Mouse (Mus musculus) intestine, embryonic 14.5 days (tissue): ENCODE data around the gene Eif2d. TPM values are rescaled to one million over a fixed set of nuclear protein-coding genes. Genes with fewer than 3 reads are reported as not detected.

Source experiments
- ATAC-seq: fragments of 200-750 bp; cut with Nextera tagmentation; replicated peaks from 2 replicates; pipeline ENCODE4 v1.8.0; 2017; ENCODE audit warnings: low read depth, moderate number of reproducible peaks, moderate TSS enrichment, moderate library complexity; ENCODE audit not compliant: low FRiP score, low TSS enrichment
- DNase-seq: peaks from one replicate; pipeline ENCODE4 v3.0.0-alpha.2; 2018; ENCODE audit warnings: low spot score
- H3K27ac ChIP-seq: fragments of 300-500 bp; sonication (generic); 2 replicates; pipeline ENCODE4 v1.5.1; 2014; ENCODE audit warnings: low read depth, mild to moderate bottlenecking, control low read depth
- H3K27me3 ChIP-seq: fragments of 300-500 bp; sonication (generic); replicated peaks from 2 replicates; pipeline ENCODE4 v1.6.1; 2014; ENCODE audit warnings: low read length, control low read depth; ENCODE audit not compliant: control insufficient read depth, insufficient read depth
- H3K36me3 ChIP-seq: fragments of 300-500 bp; sonication (generic); 2 replicates; pipeline ENCODE4 v1.6.1; 2014; ENCODE audit warnings: low read length, control low read depth; ENCODE audit not compliant: control insufficient read depth, insufficient read depth
- H3K4me1 ChIP-seq: fragments of 300-500 bp; sonication (generic); replicated peaks from 2 replicates; pipeline ENCODE4 v1.6.1; 2014; ENCODE audit warnings: low read length, control low read depth, mixed read lengths; ENCODE audit not compliant: control insufficient read depth, insufficient read depth
- H3K4me2 ChIP-seq: fragments of 300-500 bp; sonication (generic); 2 replicates; pipeline ENCODE4 v1.6.1; 2014; ENCODE audit warnings: low read length
- H3K4me3 ChIP-seq: fragments of 300-500 bp; sonication (generic); 2 replicates; pipeline ENCODE4 v1.5.1; 2014; ENCODE audit warnings: low read depth, low read length, control low read depth, mixed read lengths
- H3K9ac ChIP-seq: fragments of 300-500 bp; sonication (generic); 2 replicates; pipeline ENCODE4 v1.6.1; 2014; ENCODE audit warnings: mild to moderate bottlenecking, low read length
- H3K9me3 ChIP-seq: fragments of 300-500 bp; sonication (generic); 2 replicates; pipeline ENCODE4 v1.6.1; 2016; ENCODE audit warnings: low read length, control low read depth; ENCODE audit not compliant: control insufficient read depth
- WGBS: fragments of 180-500 bp; shearing (Covaris S2); extraction: QIAGEN DNeasy Blood & Tissue Kit; methylation state at CpG from one replicate; pipeline ENCODE4 v1.1.7; 2014; 5-methylcytosine and 5-hydroxymethylcytosine counted together
- polyA plus RNA-seq: library from polyadenylated mRNA; unstranded; fragments of >200 nt; fragmentation: Nextera tagmentation; extraction: Ambion mirVana; gene quantifications from 2 replicates; pipeline ENCODE4 v1.2.1, GENCODE M21; 2014

The Eif2d gene
- polyA plus RNA-seq, 1 experiment from 2014 or later = 62.8 TPM

DNA sequence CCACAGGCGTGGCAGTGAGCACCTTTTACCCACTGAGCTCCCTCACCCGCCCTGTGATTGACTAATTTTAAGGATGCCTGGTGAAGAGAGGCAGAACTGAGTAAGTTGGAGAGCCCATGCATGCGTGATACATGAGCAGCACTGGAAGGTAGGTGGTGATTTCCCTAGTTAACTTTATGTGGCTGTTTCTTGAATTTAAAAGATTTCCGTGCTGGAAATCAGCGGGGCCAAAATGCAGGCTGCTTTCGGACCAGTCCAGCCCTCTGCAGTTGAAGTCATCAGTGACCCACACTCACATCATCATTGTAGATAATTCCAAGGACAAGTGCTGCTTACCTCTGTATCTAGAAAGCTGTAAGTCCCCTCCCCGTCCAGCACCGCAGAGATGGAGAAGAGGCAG, 22.8 kb downstream of the Eif2d start:
- H3K9ac ChIP-seq = no peak overlapping the region
- no peaks in the 10 kb centered on the region for H3K9me3 ChIP-seq
- 94% methylated on average over 8 of the region's 8 CpGs for WGBS
- DNase-seq = no peak
- H3K36me3 ChIP-seq = peaks cover 87% of the 10 kb centered on the region
- H3K27ac ChIP-seq = no peak overlapping the region
- H3K4me1 ChIP-seq = no peaks in the 10 kb centered on the region
- no peak overlapping the region for H3K4me2 ChIP-seq
- no peak overlapping the region for H3K4me3 ChIP-seq
- H3K27me3 ChIP-seq = no peaks in the 10 kb centered on the region
- ATAC-seq = no peak

DNA sequence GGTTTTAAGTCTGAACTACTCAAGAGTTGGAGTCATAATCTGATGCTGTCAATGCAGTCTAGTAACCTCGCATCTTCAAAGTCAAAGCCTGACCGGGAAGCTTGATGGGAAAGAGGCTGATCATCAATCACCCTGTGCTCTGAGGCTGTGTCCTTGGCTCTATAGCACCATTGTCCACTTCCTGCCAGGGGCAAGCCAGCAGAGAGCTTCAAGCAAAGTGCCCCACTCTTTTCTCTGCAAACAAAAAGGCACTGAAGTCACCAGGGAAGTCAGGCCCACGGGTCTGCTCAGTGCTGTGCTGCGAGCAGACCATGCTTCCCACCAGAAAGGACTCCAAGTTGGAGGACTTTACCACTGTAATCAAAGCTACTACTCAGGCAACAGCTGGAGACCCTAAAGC, 24.3 kb downstream of the Eif2d start:
- H3K9me3 ChIP-seq = no peaks in the 10 kb centered on the region
- H3K4me1 ChIP-seq = no peaks in the 10 kb centered on the region
- no peak overlapping the region for H3K9ac ChIP-seq
- peaks cover 73% of the 10 kb centered on the region for H3K36me3 ChIP-seq
- ATAC-seq (no peak), DNase-seq (no peak)
- no peaks in the 10 kb centered on the region for H3K27me3 ChIP-seq
- no peak overlapping the region for H3K4me2 ChIP-seq
- H3K27ac ChIP-seq = no peak overlapping the region
- no peak overlapping the region for H3K4me3 ChIP-seq
- WGBS = 77% methylated on average over 4 of the region's 4 CpGs

DNA sequence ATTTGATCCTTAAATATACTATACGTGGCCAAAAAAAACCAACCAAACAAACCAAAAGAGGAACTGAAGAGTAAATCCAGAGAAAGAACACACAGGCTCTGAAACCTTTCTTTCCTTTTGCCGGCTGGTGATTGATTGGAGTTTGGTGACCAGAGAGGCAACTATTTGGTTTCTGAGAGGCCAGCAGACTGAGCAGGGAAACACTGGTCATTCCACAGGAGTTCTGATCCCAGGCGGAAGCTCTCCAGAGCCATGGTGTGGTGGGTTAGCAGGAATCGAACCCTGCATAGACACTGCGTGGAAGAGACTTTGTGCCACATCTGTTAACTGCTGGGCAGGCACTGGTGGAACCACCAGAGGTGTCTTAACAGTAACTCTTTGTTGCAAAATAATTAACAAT, 25.1 kb downstream of the Eif2d start:
- 77% methylated on average over 5 of the region's 5 CpGs for WGBS

DNA sequence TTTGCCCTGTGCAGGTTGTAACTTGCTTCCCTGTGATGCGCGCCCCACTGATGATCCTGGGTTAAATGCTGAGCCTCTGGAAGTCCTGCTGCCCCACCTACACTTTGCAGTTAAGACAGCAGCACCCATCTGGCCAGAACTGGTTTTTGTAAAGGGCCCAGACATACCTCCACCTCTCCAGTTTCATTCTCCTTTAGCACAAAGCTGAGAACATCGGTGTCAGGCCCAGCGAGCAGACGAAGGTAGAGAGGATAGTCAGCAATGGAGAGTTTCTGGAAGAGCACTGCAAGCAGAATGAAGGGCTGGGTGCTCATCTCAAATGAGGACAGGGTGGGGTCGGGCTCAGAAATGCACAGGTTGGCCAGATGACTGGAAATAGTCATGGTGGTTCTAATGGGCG, 27.4 kb downstream of the Eif2d start:
- DNase-seq (no peak), ATAC-seq (no peak)
- no peak overlapping the region for H3K27ac ChIP-seq
- H3K36me3 ChIP-seq = peaks cover 45% of the 10 kb centered on the region
- H3K4me3 ChIP-seq = no peak overlapping the region
- no peaks in the 10 kb centered on the region for H3K4me1 ChIP-seq
- 92% methylated on average over 7 of the region's 7 CpGs for WGBS
- no peak overlapping the region for H3K9ac ChIP-seq
- H3K9me3 ChIP-seq = no peaks in the 10 kb centered on the region
- H3K27me3 ChIP-seq = no peaks in the 10 kb centered on the region
- H3K4me2 ChIP-seq = no peak overlapping the region

More for the DNA sequence above, 25.1 kb downstream of the Eif2d start:
- H3K36me3 ChIP-seq = peaks cover 65% of the 10 kb centered on the region
- H3K27me3 ChIP-seq = no peaks in the 10 kb centered on the region
- no peak overlapping the region for H3K4me2 ChIP-seq
- no peak overlapping the region for H3K27ac ChIP-seq
- H3K9me3 ChIP-seq = no peaks in the 10 kb centered on the region
- DNase-seq (no peak), ATAC-seq (no peak)
- H3K4me1 ChIP-seq = no peaks in the 10 kb centered on the region
- no peak overlapping the region for H3K4me3 ChIP-seq
- no peak overlapping the region for H3K9ac ChIP-seq

DNA sequence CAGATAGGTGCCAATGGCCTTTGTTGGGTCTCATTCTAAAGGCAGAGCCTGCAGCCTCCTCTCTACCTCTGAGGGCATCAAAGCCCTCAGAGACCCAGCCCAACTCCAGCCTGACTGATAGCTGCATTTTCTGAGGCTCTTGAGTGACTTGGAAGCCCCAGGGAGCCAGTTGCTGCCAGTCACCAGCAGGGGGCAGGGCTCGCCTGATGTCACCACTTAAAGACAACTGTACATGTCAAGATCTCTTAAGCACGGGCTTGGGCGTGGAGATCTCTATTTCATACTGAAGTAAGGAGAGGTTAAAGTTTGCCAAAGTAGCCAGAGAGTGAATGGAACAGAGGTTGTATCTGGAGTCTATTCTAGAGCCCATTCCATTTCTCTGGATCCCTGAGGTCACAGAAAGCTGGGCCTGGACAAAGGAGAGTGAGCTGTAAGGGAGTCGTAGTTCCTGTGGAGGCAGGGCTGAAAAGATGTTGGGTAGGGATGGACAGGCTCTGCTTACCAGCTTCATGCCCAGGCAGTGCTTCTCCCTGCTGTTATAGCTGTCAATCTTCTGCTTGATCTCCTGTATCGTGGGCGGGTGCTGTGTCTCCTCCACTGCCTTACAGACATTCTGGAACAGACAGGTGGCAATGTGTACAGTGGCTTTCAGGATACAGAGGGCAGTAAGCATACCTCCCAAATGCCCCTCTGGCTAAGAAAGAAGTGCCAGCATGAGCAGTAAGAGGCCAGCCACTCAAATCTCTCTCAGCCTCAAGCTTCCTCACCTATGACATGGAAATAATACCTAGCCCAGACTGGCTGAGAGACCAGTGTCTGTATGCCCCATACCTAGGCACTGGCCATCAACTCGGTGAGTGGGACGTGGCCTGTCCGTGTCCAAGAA, 28.9 kb downstream of the Eif2d start:
- H3K4me1 ChIP-seq = 0 out of 2 replicates have a peak, but pooled peaks cover 4% of the 10 kb centered on the region
- H3K4me3 ChIP-seq = no peak overlapping the region
- no peak overlapping the region for H3K4me2 ChIP-seq
- H3K9me3 ChIP-seq = no peaks in the 10 kb centered on the region
- 66% methylated on average over 9 of the region's 9 CpGs for WGBS
- H3K27ac ChIP-seq = no peak overlapping the region
- H3K36me3 ChIP-seq = peaks cover 30% of the 10 kb centered on the region
- no peak; the same call in 1 of the 2 replicates for ATAC-seq
- DNase-seq = peak; percentile 90
- H3K9ac ChIP-seq = no peak overlapping the region
- no peaks in the 10 kb centered on the region for H3K27me3 ChIP-seq

DNA sequence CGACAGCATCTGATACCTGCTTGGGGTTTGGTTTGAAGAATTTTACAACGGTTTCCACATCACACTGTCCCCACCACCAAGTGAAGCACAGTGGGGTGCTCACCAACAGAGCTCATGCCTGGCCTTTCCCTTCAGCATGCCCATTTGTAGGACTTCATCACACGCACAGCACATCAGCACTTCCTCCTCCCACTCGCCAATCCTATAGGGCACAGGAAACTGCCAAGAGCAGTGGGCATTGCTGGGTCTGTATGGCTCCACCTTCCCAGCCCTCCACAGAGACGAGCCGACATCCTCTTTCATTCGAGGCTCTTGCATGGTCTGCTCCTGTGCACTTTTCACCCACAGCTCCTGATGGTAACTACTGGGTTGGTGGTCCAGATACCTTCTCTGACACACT, 30.2 kb downstream of the Eif2d start:
- no peak for DNase-seq
- WGBS = 81% methylated on average over 7 of the region's 7 CpGs
- no peaks in the 10 kb centered on the region for H3K27me3 ChIP-seq
- H3K9ac ChIP-seq = no peak overlapping the region
- no peak overlapping the region for H3K4me3 ChIP-seq
- ATAC-seq = no peak
- no peak overlapping the region for H3K27ac ChIP-seq
- H3K36me3 ChIP-seq = peaks cover 20% of the 10 kb centered on the region
- no peaks in the 10 kb centered on the region for H3K9me3 ChIP-seq
- no peak overlapping the region for H3K4me2 ChIP-seq
- 0 out of 2 replicates have a peak, but pooled peaks cover 4% of the 10 kb centered on the region for H3K4me1 ChIP-seq

DNA sequence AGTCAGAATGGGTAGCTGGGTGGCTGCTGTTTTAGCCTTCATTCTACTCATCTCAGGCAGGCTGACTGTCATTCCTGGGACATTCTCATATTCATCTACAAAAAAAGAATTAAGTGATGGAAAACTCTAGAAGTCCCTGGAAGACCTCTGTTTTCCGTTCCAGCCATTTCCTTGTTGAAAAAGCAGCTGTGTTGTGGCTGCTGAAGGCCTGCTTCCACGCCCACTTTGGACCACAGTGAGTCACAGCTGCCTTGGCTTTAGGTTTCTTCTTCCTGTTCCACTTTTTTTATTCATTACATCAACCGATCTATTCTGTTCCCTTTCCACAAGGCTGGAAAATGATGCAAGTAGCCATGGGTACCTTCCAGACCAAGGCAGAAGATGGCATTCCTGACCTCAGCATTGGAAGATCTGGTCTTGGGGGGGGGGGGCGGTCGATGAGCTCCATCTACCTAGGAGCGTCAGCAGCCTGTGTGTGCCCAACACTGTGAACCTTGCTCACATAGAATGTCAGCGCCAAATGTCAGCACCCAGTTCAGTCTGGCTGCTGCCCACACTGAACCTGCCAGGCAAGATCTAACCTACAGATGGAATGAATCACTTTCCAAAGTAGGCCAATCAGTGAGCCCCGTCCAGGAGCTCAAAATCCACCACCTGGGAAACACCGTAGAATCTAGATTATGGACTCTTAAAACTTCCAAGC, 31.4 kb downstream of the Eif2d start:
- H3K4me1 ChIP-seq = 0 out of 2 replicates have a peak, but pooled peaks cover 4% of the 10 kb centered on the region
- no peak for ATAC-seq
- H3K4me3 ChIP-seq = no peak overlapping the region
- H3K9ac ChIP-seq = no peak overlapping the region
- H3K27me3 ChIP-seq = no peaks in the 10 kb centered on the region
- no peak overlapping the region for H3K4me2 ChIP-seq
- 0 out of 2 replicates have a peak, but pooled peaks cover 13% of the 10 kb centered on the region for H3K36me3 ChIP-seq
- DNase-seq = no peak
- no peaks in the 10 kb centered on the region for H3K9me3 ChIP-seq
- H3K27ac ChIP-seq = no peak overlapping the region
- WGBS = 78% methylated on average over 9 of the region's 9 CpGs

DNA sequence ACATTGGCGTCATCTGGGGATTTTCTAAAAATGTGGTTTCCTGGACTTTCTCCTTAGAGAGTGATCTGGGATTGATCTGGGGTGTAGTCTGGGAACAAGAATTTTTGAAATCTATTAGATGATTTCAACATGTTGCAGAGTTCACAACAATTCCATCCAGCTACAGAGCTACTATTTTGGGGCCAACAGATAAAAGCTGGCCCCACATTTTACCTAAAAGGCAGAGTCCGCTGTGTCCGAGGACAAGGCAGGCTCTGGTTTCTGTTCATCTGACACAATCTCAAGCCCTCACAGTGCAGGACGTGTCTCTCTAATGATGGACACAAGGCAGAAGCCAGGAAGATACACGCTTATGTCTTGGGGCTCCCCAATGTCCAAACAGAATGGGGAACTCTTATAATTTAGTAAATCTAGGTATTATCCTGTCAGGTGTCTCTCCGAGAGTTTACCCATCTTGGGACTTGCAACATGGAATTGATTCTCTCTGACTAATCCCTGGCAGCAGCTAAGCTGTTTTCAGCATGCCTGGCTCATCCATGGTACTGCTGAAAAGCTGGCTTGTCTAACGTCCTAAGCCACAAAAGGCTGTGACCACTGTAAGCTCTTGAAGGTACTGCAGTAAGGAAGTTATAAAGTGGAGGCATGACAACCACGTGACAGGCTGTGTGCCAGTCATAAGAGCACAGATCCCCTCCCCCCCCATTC, 32.1 kb downstream of the Eif2d start:
- 70% methylated on average over 8 of the region's 8 CpGs for WGBS
- Histone ChIP-seq H3K4me3 (no peak overlapping the region), H3K4me1 (0 out of 2 replicates have a peak, but pooled peaks cover 4% of the 10 kb centered on the region), H3K4me2 (no peak overlapping the region), H3K36me3 (0 out of 2 replicates have a peak, but pooled peaks cover 6% of the 10 kb centered on the region), H3K9me3 (no peaks in the 10 kb centered on the region), H3K27ac (no peak overlapping the region), H3K9ac (no peak overlapping the region), H3K27me3 (no peaks in the 10 kb centered on the region)
- DNase-seq (no peak), ATAC-seq (no peak)
